Mouse (Mus musculus) layer of hippocampus, adult 18-20 months (tissue): ENCODE results near the gene Sarnp. TPM values are rescaled to one million over a fixed set of nuclear protein-coding genes. Genes with fewer than 3 reads are reported as not detected.

Experiments
- DNase-seq, 2 experiments: peaks; one replicate each; pipeline ENCODE4 v3.0.0; 2022; ENCODE audit warnings: low spot score in 2 of 2
- total RNA-seq, 2 experiments: library from RNA; stranded (reverse); gene quantifications; 2 replicates each; pipeline ENCODE4 v1.2.3; 2021

Sarnp gene
- total RNA-seq, 2 experiments from 2014 or later, result 37.7 to 38.2 TPM

GRCm38 (mm10) chr10:128890383-128891295 is 73.5 kb downstream of the Sarnp start:
- DNase-seq, result no peak

GRCm38 (mm10) chr10:128891296-128892094 is 74.4 kb downstream of the Sarnp start, which contains the start of gene Gdf11:
Gene Gdf11 (minus strand): TSS chr10:128891718.
- DNase-seq, result peak in 1 of 2 experiments; percentile 61

- DNase-seq, result no peak
These were observed 75.1 kb downstream of the Sarnp start for GRCm38 (mm10) chr10:128892246-128892645.

DNA sequence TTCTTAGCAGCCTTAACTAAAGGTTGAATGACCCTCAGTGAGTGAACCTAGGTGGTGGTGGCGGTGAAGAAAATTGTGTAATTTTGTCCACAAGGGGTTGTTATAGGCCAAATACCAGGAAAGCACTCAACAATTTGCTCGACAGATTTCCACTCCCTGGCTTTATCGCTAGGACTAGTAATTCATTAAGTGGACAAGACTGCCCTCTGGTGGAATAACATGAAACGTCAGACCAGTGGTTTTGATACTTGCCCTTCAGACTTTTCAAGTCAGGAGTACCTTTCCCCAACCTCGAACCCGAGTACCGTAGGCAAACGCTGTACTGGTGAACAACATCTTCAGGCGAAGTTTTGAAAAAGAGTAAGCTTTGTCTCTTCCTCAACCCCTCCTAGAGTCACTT is 78.3 kb downstream of the Sarnp start:
- peak; percentile 63 to 94 for DNase-seq

DNA sequence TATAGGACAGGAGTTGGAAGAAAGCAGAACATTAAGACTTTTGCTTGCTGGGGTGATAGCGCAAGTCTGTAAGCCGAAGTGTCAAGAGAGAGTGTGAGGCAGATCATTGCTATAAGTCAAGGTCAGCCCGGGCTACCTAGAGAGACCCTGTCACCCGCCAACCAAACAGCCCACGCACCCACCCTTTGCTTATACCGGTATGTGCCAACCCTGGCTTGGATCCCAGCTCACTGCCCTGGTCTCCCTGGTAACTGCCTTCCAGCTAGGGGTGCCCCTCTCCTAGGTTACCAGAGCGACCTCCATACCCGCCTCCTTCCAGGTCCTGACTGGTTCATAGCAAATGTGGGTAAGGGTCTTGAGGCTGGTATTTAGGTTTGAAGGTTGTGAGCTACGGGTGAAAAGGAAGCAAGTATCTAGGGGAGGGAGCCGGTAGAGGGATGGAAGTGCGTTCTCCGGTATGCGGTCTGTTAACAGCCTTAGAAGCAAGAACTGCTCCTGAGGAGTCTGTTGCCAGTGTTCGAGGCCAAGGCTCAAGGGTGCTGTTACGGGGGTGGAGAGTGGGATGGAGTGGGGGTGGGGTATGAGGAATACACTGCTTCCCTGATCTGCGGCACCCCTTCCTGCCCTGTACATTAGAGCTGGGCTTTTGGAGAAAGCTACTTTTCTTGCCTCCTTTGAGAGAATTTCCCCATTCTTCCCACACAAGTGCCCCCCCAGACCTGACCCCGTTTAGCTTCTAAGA is 79.0 kb downstream of the Sarnp start:
- peak in 1 of 2 experiments; percentile 71 for DNase-seq

DNA sequence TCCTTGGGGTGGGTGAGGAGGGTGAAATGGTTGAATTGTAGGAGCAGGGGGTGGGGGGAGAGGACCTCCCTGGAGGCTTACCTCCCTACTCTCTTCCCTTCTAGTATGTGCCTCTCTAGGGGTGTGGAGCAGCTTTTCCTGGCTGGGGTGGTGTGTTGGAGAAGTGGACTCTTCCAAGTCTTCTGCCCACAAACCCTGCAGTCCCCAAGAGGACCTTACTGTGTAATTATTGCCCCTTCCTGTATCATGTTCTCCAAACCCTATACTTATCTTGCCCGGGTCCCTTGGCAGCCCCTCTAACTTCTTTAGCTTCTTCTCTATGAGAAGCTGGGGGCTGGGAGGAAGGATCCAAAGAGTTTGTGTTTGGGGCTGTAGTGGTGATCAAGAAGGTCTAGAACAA is 79.7 kb downstream of the Sarnp start:
- DNase-seq, result no peak

- peak in 1 of 2 experiments; percentile 62 for DNase-seq
These were observed 80.4 kb downstream of the Sarnp start for GRCm38 (mm10) chr10:128897501-128897900.

DNA sequence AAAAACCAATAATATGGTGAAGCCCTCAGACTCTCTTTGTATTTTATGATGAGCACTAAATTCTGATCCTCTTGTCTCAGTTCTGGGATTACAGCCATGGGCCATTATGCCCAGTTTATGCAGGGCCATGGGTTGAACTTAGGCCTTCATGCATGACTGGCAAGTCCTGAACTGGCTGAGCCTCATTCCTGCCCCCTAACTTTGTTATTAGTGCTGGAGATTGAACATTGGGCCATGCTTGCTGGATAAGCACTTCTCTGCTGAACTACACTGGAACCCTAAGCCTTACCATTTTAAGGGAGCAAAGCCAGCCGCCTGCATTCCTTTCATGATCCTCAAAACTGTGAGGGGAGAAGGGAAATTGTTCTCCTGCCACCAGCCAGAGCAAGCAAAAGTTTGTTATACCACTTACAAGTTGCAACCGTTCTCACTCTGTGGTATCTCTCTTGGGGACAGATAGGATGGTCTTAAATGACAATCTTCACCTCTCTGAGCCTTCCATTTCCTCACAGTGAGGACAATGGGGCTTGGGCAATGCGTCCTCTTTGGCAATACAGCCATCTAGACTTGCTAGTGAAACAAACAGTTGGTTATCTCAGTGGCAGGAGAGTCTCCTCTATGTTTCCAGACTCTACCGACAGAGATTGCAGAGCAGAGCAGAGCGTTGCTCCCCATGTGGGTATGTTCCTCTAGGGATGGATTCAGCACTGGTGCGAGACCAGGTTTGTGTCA is 82.8 kb downstream of the Sarnp start:
- DNase-seq, result no peak

GRCm38 (mm10) chr10:128900698-128901097 is 83.6 kb downstream of the Sarnp start, which contains the start of gene Cd63:
Gene Cd63 (plus strand): TSS chr10:128900989.
- no peak for DNase-seq

DNA sequence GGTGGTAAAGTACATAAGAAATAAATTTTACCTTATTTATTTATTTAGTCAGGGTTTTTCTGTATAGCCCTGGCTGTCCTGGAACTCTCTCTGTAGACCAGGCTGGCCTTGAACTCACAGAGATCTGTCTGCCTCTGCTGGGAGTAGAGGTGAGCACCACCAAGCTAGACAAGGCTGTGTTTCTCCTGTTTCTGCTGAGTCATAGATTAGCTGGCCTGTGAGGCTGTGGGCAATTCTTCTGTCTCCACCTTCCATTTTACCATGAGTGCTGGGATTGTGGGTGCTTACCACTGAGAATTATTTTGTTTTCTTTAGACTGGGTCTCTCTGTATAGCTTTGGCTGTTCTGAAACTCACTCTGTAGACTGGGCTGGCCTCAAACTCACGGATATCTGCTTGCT is 84.3 kb downstream of the Sarnp start:
- no peak for DNase-seq

- no peak for DNase-seq
These were observed 85.4 kb downstream of the Sarnp start for GRCm38 (mm10) chr10:128902409-128902988.

- DNase-seq, result no peak
These were observed 87.7 kb downstream of the Sarnp start for GRCm38 (mm10) chr10:128904812-128905211.

- DNase-seq, result no peak
These were observed 91.8 kb downstream of the Sarnp start for GRCm38 (mm10) chr10:128908778-128909448.

- peak; percentile 61 to 75 for DNase-seq
These were observed 92.5 kb downstream of the Sarnp start for GRCm38 (mm10) chr10:128909567-128910028.

DNA sequence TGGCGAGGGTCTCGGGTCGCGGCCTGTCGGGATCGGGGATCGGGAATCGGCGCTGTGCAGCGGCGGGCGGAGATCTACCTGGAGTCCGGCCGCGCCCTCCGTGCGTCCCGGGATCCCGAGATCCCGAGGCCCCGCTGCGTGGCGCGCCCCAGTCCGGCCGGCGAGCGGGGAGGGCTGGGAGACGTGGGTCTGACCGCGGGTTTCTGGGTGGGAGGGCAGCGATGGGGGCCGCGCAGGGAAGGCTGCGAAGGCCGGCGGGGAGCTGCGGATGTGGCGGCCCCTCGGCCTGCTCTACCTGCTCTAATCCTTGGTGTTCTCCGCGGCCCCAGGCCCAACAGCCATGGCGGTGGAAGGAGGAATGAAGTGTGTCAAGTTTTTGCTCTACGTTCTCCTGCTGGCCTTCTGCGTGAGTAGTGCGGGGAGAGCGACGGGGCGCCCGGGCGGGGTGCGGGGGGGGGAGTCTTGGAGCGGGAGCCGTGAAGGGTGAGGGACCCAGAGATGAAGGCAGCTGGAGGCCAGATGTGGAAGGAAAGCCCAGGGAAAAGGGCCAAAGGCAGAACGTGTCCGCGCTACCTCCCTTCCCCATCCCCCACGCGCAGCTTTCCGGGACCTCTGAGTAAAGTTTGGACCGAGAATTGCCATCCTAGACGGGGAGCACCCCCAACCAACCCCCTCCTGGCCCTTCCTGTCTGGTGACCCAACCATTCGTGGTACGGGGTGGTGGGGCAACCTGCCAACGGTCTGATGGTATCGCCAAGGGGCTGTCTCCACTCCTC is 93.1 kb downstream of the Sarnp start:
- no peak for DNase-seq

- DNase-seq, result no peak
These were observed 94.3 kb downstream of the Sarnp start for GRCm38 (mm10) chr10:128911430-128911829.

GRCm38 (mm10) chr10:128912268-128912667 is 95.1 kb downstream of the Sarnp start:
- no peak for DNase-seq

DNA sequence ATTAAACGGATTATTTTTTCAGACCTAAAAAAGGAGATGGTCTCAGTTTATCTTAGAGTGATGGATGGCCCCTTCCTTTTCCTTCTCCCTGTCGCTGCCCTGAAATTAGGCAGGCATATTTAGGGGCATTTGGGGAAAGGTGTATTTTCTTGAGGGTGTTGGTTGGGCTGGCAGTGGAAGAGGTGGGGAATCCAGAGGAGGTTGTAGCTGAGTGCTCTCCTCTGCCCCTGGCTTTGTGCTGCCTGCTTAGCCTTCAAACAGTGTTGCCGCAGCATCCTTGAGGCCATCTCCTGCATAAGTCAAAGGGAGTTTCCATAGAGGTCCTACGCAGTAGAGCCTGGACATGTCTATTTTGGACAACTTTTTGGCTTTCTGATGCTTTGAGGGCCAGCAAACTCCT is 95.7 kb downstream of the Sarnp start:
- no peak for DNase-seq

- DNase-seq, result peak; percentile 82 to 96
These were observed 96.1 kb downstream of the Sarnp start for GRCm38 (mm10) chr10:128913219-128913618.
